In the genomic region with DNA sequence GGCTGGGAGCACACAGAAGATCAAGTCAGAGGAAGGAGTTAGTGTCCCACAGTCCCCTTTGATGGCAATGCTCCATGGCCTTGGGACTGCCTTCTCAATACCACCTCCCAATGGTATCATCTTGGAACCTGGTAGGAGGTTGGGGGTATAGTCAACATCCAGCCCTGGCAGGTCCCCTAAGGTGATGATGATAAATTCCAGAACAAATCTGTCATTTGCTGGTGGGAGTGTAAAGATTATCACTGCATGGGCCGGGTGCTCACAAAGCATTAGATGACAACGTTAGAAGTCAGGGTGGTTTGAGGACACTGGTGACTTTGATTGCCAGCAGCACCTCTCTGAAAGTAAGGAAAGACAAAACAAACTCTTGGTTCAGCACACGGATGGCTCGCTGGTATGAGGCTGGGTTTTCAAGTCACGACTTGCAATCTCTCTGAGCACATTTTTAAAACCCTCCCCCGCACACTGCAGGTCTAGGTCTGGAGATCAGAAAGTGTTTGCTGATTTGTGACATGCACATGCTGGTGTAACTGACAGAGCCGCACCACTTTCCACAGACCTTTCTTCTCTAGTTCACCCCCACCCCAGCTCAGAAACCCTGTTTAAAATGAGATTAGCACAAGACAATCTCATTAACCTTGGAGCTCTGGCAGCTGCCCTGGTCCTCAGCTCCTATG, we compare ENCODE assay signal across 22 mouse cellular contexts.
A peak's percentile ranks its signal among the peaks of the same experiment; 100 is the strongest.
DNase-seq lines count a peak whose midpoint lies in the region; ATAC-seq and TF ChIP-seq lines count a peak whose summit lies in the region.
"Had no signal": no experiment of that assay in that cellular context is flagged by ENCODE, and none has a peak within 500 bp of the region (broad histone marks: within the 10 kb centered on the region; RNA-seq: fewer than 3 reads in every experiment).

No protein-coding gene starts in this region.

- TF ChIP-seq RAD21 in MEL (IDR thresholded peaks at IDR 0.05; ENCODE audit: low read depth, low read length): no peak

- no peak for DNase-seq in heart, adult 18-20 months
- DNase-seq in MEL (ENCODE audit: low read depth, low spot score) (peak; percentile 20), MN1 (ENCODE audit: low spot score) (peak; percentile 61)
- peak; percentile 36 for DNase-seq in limb, embryonic 11.5 days (ENCODE audit: low spot score)
- DNase-seq in right cerebral cortex, adult 2 months (ENCODE audit: low spot score in 2 of 2): no peak
- no peak for DNase-seq in cerebellum, adult 8-10 months
- DNase-seq: adrenal gland, adult 2 months; cerebellum, postnatal 25 days; kidney, adult 11 months; kidney, postnatal 25 days; thymus, postnatal 25 days had no signal

- no peak overlapping the region for H3K4me2 ChIP-seq in heart, embryonic 16.5 days (ENCODE audit: low read depth, low read length)
- H3K4me2 ChIP-seq in limb, embryonic 11.5 days (ENCODE audit: low read depth, severe bottlenecking): no peak overlapping the region
- H3K4me2 ChIP-seq: embryonic facial prominence, embryonic 13.5 days; limb, embryonic 13.5 days; neural tube, embryonic 12.5 days; stomach, embryonic 15.5 days had no signal

- H3K9me3 ChIP-seq in heart, embryonic 16.5 days (replicated peaks; ENCODE audit: control insufficient read depth, low read length): no peaks in the 10 kb centered on the region
- H3K9me3 ChIP-seq in MEL (replicated peaks; ENCODE audit: insufficient read depth, low read length): no peaks in the 10 kb centered on the region
- H3K9me3 ChIP-seq in limb, embryonic 11.5 days (ENCODE audit: control insufficient read depth, low read length): no peaks in the 10 kb centered on the region
- H3K9me3 ChIP-seq: embryonic facial prominence, embryonic 13.5 days; G1E; limb, embryonic 13.5 days; megakaryocyte, embryonic 14.5 days; neural tube, embryonic 12.5 days; stomach, embryonic 15.5 days had no signal

- no peaks in the 10 kb centered on the region for H3K79me2 ChIP-seq in MEL (ENCODE audit: control insufficient read depth, insufficient read depth, low read length, poor library complexity)

- H3K4me1 ChIP-seq in heart, embryonic 16.5 days (ENCODE audit: control insufficient read depth, insufficient read depth, low read length): no peaks in the 10 kb centered on the region; the same call in 1 of the 2 replicates
- H3K4me1 ChIP-seq in MEL (ENCODE audit: control insufficient read depth in 1 of 2, insufficient read depth in 2 of 2, low read length in 2 of 2): peaks cover 2 to 13% of the 10 kb centered on the region in 2 experiments; a peak in 3 of 4 replicates
- H3K4me1 ChIP-seq in limb, embryonic 11.5 days (ENCODE audit: control insufficient read depth, insufficient read depth, low read length): peaks cover 8% of the 10 kb centered on the region; the same call in 1 of the 2 replicates
- H3K4me1 ChIP-seq: megakaryocyte, embryonic 14.5 days; neural tube, embryonic 12.5 days; stomach, embryonic 15.5 days had no signal

- no peaks in the 10 kb centered on the region for H3K27me3 ChIP-seq in heart, embryonic 16.5 days (ENCODE audit: control insufficient read depth, insufficient read depth, low read length)
- H3K27me3 ChIP-seq in MEL (ENCODE audit: control insufficient read depth in 1 of 2, insufficient read depth in 2 of 2, low read length in 2 of 2): no peaks in the 10 kb centered on the region
- H3K27me3 ChIP-seq in limb, embryonic 11.5 days (ENCODE audit: control insufficient read depth, insufficient read depth, low read length): no peaks in the 10 kb centered on the region
- H3K27me3 ChIP-seq: embryonic facial prominence, embryonic 13.5 days; limb, embryonic 13.5 days; neural tube, embryonic 12.5 days; stomach, embryonic 15.5 days had no signal

- TF ChIP-seq EP300 in MEL (IDR thresholded peaks at IDR 0.05; ENCODE audit: low read depth in 1 of 2, low read length in 2 of 2): no peak

- no peaks in the 10 kb centered on the region for H3K36me3 ChIP-seq in heart, embryonic 16.5 days (ENCODE audit: control insufficient read depth, insufficient read depth)
- peaks cover 0 to 12% of the 10 kb centered on the region in 2 experiments; a peak in 2 of 4 replicates for H3K36me3 ChIP-seq in MEL (ENCODE audit: control insufficient read depth in 1 of 2, insufficient read depth in 2 of 2, low read length in 2 of 2)
- H3K36me3 ChIP-seq in limb, embryonic 11.5 days (ENCODE audit: control insufficient read depth, insufficient read depth, low read length): no peaks in the 10 kb centered on the region
- H3K36me3 ChIP-seq: embryonic facial prominence, embryonic 13.5 days; G1E; limb, embryonic 13.5 days; neural tube, embryonic 12.5 days; stomach, embryonic 15.5 days had no signal

- H3K9ac ChIP-seq in heart, embryonic 16.5 days (ENCODE audit: low read length): no peak overlapping the region
- H3K9ac ChIP-seq in MEL (ENCODE audit: control insufficient read depth, low read depth, low read length, poor library complexity, severe bottlenecking): no peak overlapping the region
- H3K9ac ChIP-seq in limb, embryonic 11.5 days (ENCODE audit: low read length): no peak overlapping the region
- H3K9ac ChIP-seq: embryonic facial prominence, embryonic 13.5 days; limb, embryonic 13.5 days; liver, embryonic 14.5 days; neural tube, embryonic 12.5 days; stomach, embryonic 15.5 days had no signal

- no peak overlapping the region for H3K4me3 ChIP-seq in heart, embryonic 16.5 days (ENCODE audit: low read length)
- no peak overlapping the region for H3K4me3 ChIP-seq in MEL (ENCODE audit: control insufficient read depth in 1 of 2, insufficient read depth in 1 of 2, low read depth in 2 of 2, low read length in 2 of 2)
- H3K4me3 ChIP-seq in limb, embryonic 11.5 days (ENCODE audit: low read depth, low read length): no peak overlapping the region
- H3K4me3 ChIP-seq: embryonic facial prominence, embryonic 13.5 days; left cerebral cortex, adult 2 months; limb, embryonic 13.5 days; megakaryocyte, embryonic 14.5 days; neural tube, embryonic 12.5 days; stomach, embryonic 15.5 days had no signal

- 18% methylated on average over 7 of the region's 7 CpGs for WGBS in heart, embryonic 16.5 days
- 19% methylated on average over 7 of the region's 7 CpGs for WGBS in limb, embryonic 11.5 days

- no peak for TF ChIP-seq POLR2A in MEL (IDR thresholded peaks at IDR 0.05; ENCODE audit: control insufficient read depth in 1 of 2, insufficient read depth in 1 of 2, low read depth in 1 of 2, low read length in 2 of 2, poor library complexity in 1 of 2)

- H3K27ac ChIP-seq in heart, embryonic 16.5 days (ENCODE audit: low read length): no peak overlapping the region
- H3K27ac ChIP-seq in MEL (ENCODE audit: control insufficient read depth, low read depth, low read length): no peak overlapping the region
- H3K27ac ChIP-seq in limb, embryonic 11.5 days (replicated peaks; ENCODE audit: low read depth, low read length): no peak overlapping the region
- H3K27ac ChIP-seq: embryonic facial prominence, embryonic 13.5 days; hindbrain, postnatal 0 days; left cerebral cortex, adult 2 months; limb, embryonic 13.5 days; liver, embryonic 14.5 days; neural tube, embryonic 12.5 days had no signal

- ATAC-seq in heart, embryonic 16.5 days (replicated peaks; ENCODE audit: extremely low read depth, insufficient read depth, low FRiP score): peak; percentile 74
- no peak for ATAC-seq in limb, embryonic 11.5 days (ENCODE audit: insufficient number of reproducible peaks, low FRiP score, low TSS enrichment, low read depth)
- ATAC-seq: hindbrain, postnatal 0 days; lung, postnatal 0 days had no signal

- TF ChIP-seq CTCF in MEL (IDR thresholded peaks at IDR 0.05 in 2 of 3, conservative IDR thresholded peaks at IDR 0.05 in 1 of 3; ENCODE audit: control insufficient read depth in 1 of 3, insufficient read depth in 1 of 3, low read depth in 2 of 3, low read length in 3 of 3, poor library complexity in 1 of 3, severe bottlenecking in 1 of 3): no peak

TF ChIP-seq in MEL, 35 proteins besides CTCF, POLR2A, EP300 and RAD21:
- TF ChIP-seq MAZ (IDR thresholded peaks at IDR 0.05; ENCODE audit: low read depth, low read length) (no peak), USF1 (IDR thresholded peaks at IDR 0.05; ENCODE audit: low read depth, low read length) (no peak)

Comparison
In these comparisons a context has a peak if more than half of its experiments do, and no peak if none do; other contexts are left out.
1. DNase-seq: peak in MEL (single experiment), MN1 (single experiment) and limb, embryonic 11.5 days (single experiment); none in heart, adult 18-20 months (0 of 2), right cerebral cortex, adult 2 months (0 of 2) and cerebellum, adult 8-10 months (single experiment).